Comparison of ENCODE assay signal across 25 mouse cellular contexts in the genomic region with DNA sequence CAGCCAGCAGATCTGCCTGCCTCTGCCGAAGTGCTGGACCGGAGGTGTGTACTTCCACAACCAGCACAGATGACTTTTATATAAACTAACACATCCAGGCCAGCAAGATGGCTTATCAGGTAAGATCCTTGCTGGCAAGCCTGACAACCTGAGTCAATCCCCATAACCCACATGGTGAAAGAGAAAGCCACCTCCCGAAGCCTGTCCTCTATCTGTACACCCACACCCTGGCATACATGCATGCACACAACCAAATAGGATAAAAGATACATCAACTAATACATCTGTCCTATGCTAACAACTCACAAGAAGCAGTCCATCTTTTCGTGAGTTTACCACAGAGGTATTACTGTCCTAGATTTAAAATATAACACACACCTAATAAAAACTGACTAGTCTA. TPM values are rescaled to one million over a fixed set of nuclear protein-coding genes. Genes with fewer than 3 reads are reported as not detected.
DNase-seq lines count a peak whose midpoint lies in the region; ATAC-seq lines count a peak whose summit lies in the region.
"Had no signal": no experiment of that assay in that cellular context is flagged by ENCODE, and none has a peak within 500 bp of the region (broad histone marks: within the 10 kb centered on the region; RNA-seq: fewer than 3 reads in every experiment).

No protein-coding gene starts in this region.

- H3K4me2 ChIP-seq in midbrain, embryonic 11.5 days = no peak overlapping the region
- no peak overlapping the region for H3K4me2 ChIP-seq in midbrain, embryonic 13.5 days (replicated peaks)
- peak overlapping the region; percentile 40 for H3K4me2 ChIP-seq in liver, embryonic 15.5 days
- no peak overlapping the region for H3K4me2 ChIP-seq in hindbrain, embryonic 11.5 days (replicated peaks; ENCODE audit: low read depth, low read length)
- H3K4me2 ChIP-seq: forebrain, embryonic 12.5 days; heart, embryonic 12.5 days; lung, embryonic 15.5 days; midbrain, embryonic 12.5 days; neural tube, embryonic 12.5 days had no signal

- H3K36me3 ChIP-seq in midbrain, embryonic 11.5 days (ENCODE audit: control insufficient read depth, insufficient read depth, low read length) = peaks cover 6% of the 10 kb centered on the region
- H3K36me3 ChIP-seq in midbrain, embryonic 13.5 days = peaks cover 56% of the 10 kb centered on the region
- peaks cover 71% of the 10 kb centered on the region for H3K36me3 ChIP-seq in liver, embryonic 15.5 days (replicated peaks)
- H3K36me3 ChIP-seq in hindbrain, embryonic 11.5 days (ENCODE audit: control insufficient read depth, insufficient read depth, low read length) = peaks cover 3% of the 10 kb centered on the region; the same call in 1 of the 2 replicates

- DNase-seq in midbrain, embryonic 11.5 days (ENCODE audit: low spot score, missing footprints) = peak; percentile 35
- no peak for DNase-seq in testis, postnatal 10 days (ENCODE audit: low spot score)
- no peak for DNase-seq in hindbrain, embryonic 11.5 days (ENCODE audit: low spot score)
- no peak for DNase-seq in neural tube, embryonic 10.5 days (ENCODE audit: extremely low spot score, low spot score)
- DNase-seq: cerebellum, adult 2 months; gastrocnemius, postnatal 25 days; heart, adult 18-20 months; heart, postnatal 10 days; kidney, adult 18-20 months; lung, postnatal 4 days; right cerebral cortex, postnatal 14 days; thymus, adult 18-20 months; thymus, postnatal 36 days had no signal

- no peak for ATAC-seq in midbrain, embryonic 11.5 days (ENCODE audit: low FRiP score)
- no peak for ATAC-seq in midbrain, embryonic 13.5 days
- peak; percentile 99 for ATAC-seq in erythroid progenitor cell, adult 5-6 weeks (replicated peaks; ENCODE audit: low FRiP score, poor library complexity, severe bottlenecking)
- peak; percentile 97 for ATAC-seq in liver, embryonic 15.5 days (ENCODE audit: insufficient read depth)
- no peak for ATAC-seq in hindbrain, embryonic 11.5 days (ENCODE audit: low FRiP score)

- 95% methylated on average over 4 of the region's 4 CpGs for WGBS in midbrain, embryonic 11.5 days
- 97% methylated on average over 4 of the region's 4 CpGs for WGBS in midbrain, embryonic 13.5 days
- whole genome bisulfite sequencing in liver, embryonic 15.5 days (ENCODE audit: insufficient replicate concordance) = 36% methylated on average over 4 of the region's 4 CpGs
- 95% methylated on average over 4 of the region's 4 CpGs for WGBS in hindbrain, embryonic 11.5 days

- no peak overlapping the region for H3K4me3 ChIP-seq in midbrain, embryonic 11.5 days (ENCODE audit: low read depth, low read length)
- no peak overlapping the region for H3K4me3 ChIP-seq in midbrain, embryonic 13.5 days (replicated peaks)
- H3K4me3 ChIP-seq in liver, embryonic 15.5 days (replicated peaks) = no peak overlapping the region
- H3K4me3 ChIP-seq in hindbrain, embryonic 11.5 days (ENCODE audit: low read depth, low read length) = no peak overlapping the region
- H3K4me3 ChIP-seq: embryonic facial prominence, embryonic 10.5 days; forebrain, embryonic 12.5 days; heart, embryonic 12.5 days; hindbrain, embryonic 10.5 days; left cerebral cortex, adult 2 months; lung, embryonic 15.5 days; midbrain, embryonic 12.5 days; neural tube, embryonic 12.5 days had no signal

- H3K27ac ChIP-seq in midbrain, embryonic 11.5 days (ENCODE audit: low read depth, low read length) = no peak overlapping the region
- no peak overlapping the region for H3K27ac ChIP-seq in midbrain, embryonic 13.5 days
- H3K27ac ChIP-seq in liver, embryonic 15.5 days (replicated peaks) = peak overlapping the region; percentile 83
- no peak overlapping the region for H3K27ac ChIP-seq in hindbrain, embryonic 11.5 days (ENCODE audit: low read depth, low read length)
- H3K27ac ChIP-seq: embryonic facial prominence, embryonic 10.5 days; forebrain, embryonic 12.5 days; hindbrain, embryonic 10.5 days; kidney, postnatal 0 days; left cerebral cortex, adult 2 months; lung, embryonic 15.5 days; midbrain, embryonic 12.5 days; neural tube, embryonic 12.5 days had no signal

- H3K9ac ChIP-seq in midbrain, embryonic 11.5 days (ENCODE audit: low read length) = no peak overlapping the region
- H3K9ac ChIP-seq in midbrain, embryonic 13.5 days (replicated peaks) = no peak overlapping the region
- no peak overlapping the region for H3K9ac ChIP-seq in liver, embryonic 15.5 days
- H3K9ac ChIP-seq in hindbrain, embryonic 11.5 days (ENCODE audit: low read depth, low read length) = no peak overlapping the region
- H3K9ac ChIP-seq: forebrain, embryonic 12.5 days; heart, embryonic 12.5 days; lung, embryonic 15.5 days; midbrain, embryonic 12.5 days; neural tube, embryonic 12.5 days had no signal

- H3K4me1 ChIP-seq in midbrain, embryonic 11.5 days (ENCODE audit: control insufficient read depth, insufficient read depth, low read length) = no peaks in the 10 kb centered on the region
- no peaks in the 10 kb centered on the region for H3K4me1 ChIP-seq in midbrain, embryonic 13.5 days (replicated peaks)
- peaks cover 14% of the 10 kb centered on the region for H3K4me1 ChIP-seq in liver, embryonic 15.5 days (replicated peaks)
- no peaks in the 10 kb centered on the region for H3K4me1 ChIP-seq in hindbrain, embryonic 11.5 days (replicated peaks; ENCODE audit: control insufficient read depth, insufficient read depth, low read length)
- H3K4me1 ChIP-seq: embryonic facial prominence, embryonic 10.5 days; forebrain, embryonic 12.5 days; heart, embryonic 12.5 days; hindbrain, embryonic 10.5 days; lung, embryonic 15.5 days; midbrain, embryonic 12.5 days; neural tube, embryonic 12.5 days had no signal

- no peaks in the 10 kb centered on the region for H3K9me3 ChIP-seq in midbrain, embryonic 11.5 days (ENCODE audit: control insufficient read depth, low read length)
- H3K9me3 ChIP-seq in midbrain, embryonic 13.5 days = no peaks in the 10 kb centered on the region
- H3K9me3 ChIP-seq in liver, embryonic 15.5 days (replicated peaks) = no peaks in the 10 kb centered on the region
- H3K9me3 ChIP-seq in hindbrain, embryonic 11.5 days (ENCODE audit: control insufficient read depth, low read length) = no peaks in the 10 kb centered on the region
- H3K9me3 ChIP-seq: embryonic facial prominence, embryonic 10.5 days; forebrain, embryonic 12.5 days; heart, embryonic 12.5 days; hindbrain, embryonic 10.5 days; lung, embryonic 15.5 days; midbrain, embryonic 12.5 days; neural tube, embryonic 12.5 days had no signal

- no peaks in the 10 kb centered on the region for H3K27me3 ChIP-seq in midbrain, embryonic 11.5 days (ENCODE audit: control insufficient read depth, insufficient read depth, low read length)
- no peaks in the 10 kb centered on the region for H3K27me3 ChIP-seq in midbrain, embryonic 13.5 days
- no peaks in the 10 kb centered on the region for H3K27me3 ChIP-seq in liver, embryonic 15.5 days
- H3K27me3 ChIP-seq in hindbrain, embryonic 11.5 days (ENCODE audit: control insufficient read depth, insufficient read depth, low read length) = no peaks in the 10 kb centered on the region
- H3K27me3 ChIP-seq: forebrain, embryonic 12.5 days; heart, embryonic 12.5 days; lung, embryonic 15.5 days; midbrain, embryonic 12.5 days; neural tube, embryonic 12.5 days had no signal

RNA-seq across cellular contexts. Expression of a gene that starts 8.7 kb away (rescaled TPM):
- polyA plus RNA-seq in midbrain, embryonic 11.5 days (2014; fragmentation: Nextera tagmentation; extraction: Ambion mirVana) = 85.9 and 90.2 TPM in 2 replicates
- 66.3 and 66.7 TPM in 2 replicates for polyA plus RNA-seq in midbrain, embryonic 13.5 days (2015; fragmentation: Nextera tagmentation; extraction: Ambion mirVana)
- total RNA-seq in erythroid progenitor cell, adult 5-6 weeks (2015; ENCODE audit: low replicate concordance) = 208 and 242 TPM in 2 replicates
- total RNA-seq in erythroid progenitor cell, adult 5-6 weeks (2017; ENCODE audit: low replicate concordance) = 378 and 387 TPM in 2 replicates
- 88.8 and 96.4 TPM in 2 replicates for polyA plus RNA-seq in liver, embryonic 15.5 days (2015; fragmentation: Nextera tagmentation; extraction: Ambion mirVana)
- 82.3 and 86.9 TPM in 2 replicates for polyA plus RNA-seq in hindbrain, embryonic 11.5 days (2014; fragmentation: Nextera tagmentation; extraction: Ambion mirVana)

RNA-seq across cellular contexts. Expression of a gene that starts 19.7 kb away (rescaled TPM):
- 276 and 277 TPM in 2 replicates for polyA plus RNA-seq in midbrain, embryonic 11.5 days (2014; fragmentation: Nextera tagmentation; extraction: Ambion mirVana)
- polyA plus RNA-seq in midbrain, embryonic 13.5 days (2015; fragmentation: Nextera tagmentation; extraction: Ambion mirVana) = 213 and 220 TPM in 2 replicates
- total RNA-seq in erythroid progenitor cell, adult 5-6 weeks (2015; ENCODE audit: low replicate concordance) = 93.5 and 116 TPM in 2 replicates
- total RNA-seq in erythroid progenitor cell, adult 5-6 weeks (2017; ENCODE audit: low replicate concordance) = 44.4 and 50.9 TPM in 2 replicates
- polyA plus RNA-seq in liver, embryonic 15.5 days (2015; fragmentation: Nextera tagmentation; extraction: Ambion mirVana) = 98.0 and 119 TPM in 2 replicates
- polyA plus RNA-seq in hindbrain, embryonic 11.5 days (2014; fragmentation: Nextera tagmentation; extraction: Ambion mirVana) = 243 and 251 TPM in 2 replicates

RNA-seq across cellular contexts. Expression of a gene that starts 34.7 kb away (rescaled TPM):
- 46.8 and 48.8 TPM in 2 replicates for polyA plus RNA-seq in midbrain, embryonic 11.5 days (2014; fragmentation: Nextera tagmentation; extraction: Ambion mirVana)
- 27.5 and 30.0 TPM in 2 replicates for polyA plus RNA-seq in midbrain, embryonic 13.5 days (2015; fragmentation: Nextera tagmentation; extraction: Ambion mirVana)
- 13.7 and 19.3 TPM in 2 replicates for total RNA-seq in erythroid progenitor cell, adult 5-6 weeks (2015; ENCODE audit: low replicate concordance)
- total RNA-seq in erythroid progenitor cell, adult 5-6 weeks (2017; ENCODE audit: low replicate concordance) = 13.9 and 28.8 TPM in 2 replicates
- polyA plus RNA-seq in liver, embryonic 15.5 days (2015; fragmentation: Nextera tagmentation; extraction: Ambion mirVana) = 5.2 and 5.3 TPM in 2 replicates
- polyA plus RNA-seq in hindbrain, embryonic 11.5 days (2014; fragmentation: Nextera tagmentation; extraction: Ambion mirVana) = 44.5 and 49.4 TPM in 2 replicates

Comparison
In these comparisons a context has a peak if more than half of its experiments do, and no peak if none do; other contexts are left out.
1. ATAC-seq: peak in erythroid progenitor cell, adult 5-6 weeks (single experiment) and liver, embryonic 15.5 days (single experiment); none in midbrain, embryonic 11.5 days (single experiment), midbrain, embryonic 13.5 days (single experiment) and hindbrain, embryonic 11.5 days (single experiment).